Mouse (Mus musculus): ENCODE measurements around the gene Atxn1.

DNA sequence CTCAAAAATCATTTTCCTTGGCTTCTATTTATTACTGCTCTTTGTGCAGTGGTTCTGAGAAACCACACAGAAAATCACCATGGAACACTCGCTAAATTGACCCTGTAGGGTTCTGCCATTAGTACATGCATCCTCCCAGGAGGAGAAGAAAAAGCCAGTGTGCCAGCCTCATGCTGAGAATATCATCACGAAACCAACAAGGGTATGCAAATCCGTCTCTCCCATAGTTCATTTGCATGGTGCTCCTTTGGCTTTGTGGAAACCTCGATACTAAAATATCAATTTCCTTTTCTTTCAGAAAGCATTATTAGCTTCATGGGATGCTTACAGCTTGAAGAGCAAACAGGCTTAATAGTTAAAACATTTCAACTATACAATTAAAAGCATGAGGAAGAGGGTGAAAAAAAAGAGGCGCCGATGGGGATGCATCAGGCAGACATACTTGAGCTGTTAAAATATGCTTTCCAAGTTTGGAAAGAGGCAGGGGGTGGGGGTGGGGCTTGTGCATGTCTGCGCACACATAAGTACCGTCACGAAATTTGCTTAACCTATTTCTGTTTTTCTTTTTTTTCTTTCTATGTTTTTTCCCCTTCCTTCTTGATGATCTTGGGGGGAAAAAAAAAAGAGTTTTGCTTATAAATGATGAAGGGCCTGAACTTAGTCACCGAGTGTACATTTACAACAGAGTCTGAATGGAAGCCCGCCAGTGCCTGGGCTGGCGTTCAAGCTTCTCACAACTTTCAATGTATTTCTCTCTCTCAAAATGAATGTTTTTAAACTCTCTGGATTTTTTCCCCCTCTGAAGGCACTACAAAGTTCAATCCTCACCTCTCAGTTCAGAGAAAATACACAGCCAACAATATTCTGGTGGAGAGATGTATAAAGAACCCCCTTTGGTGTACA, 303.3 kb downstream of the Atxn1 start:
- TF ChIP-seq GATA1 (IDR thresholded peaks at IDR 0.05; ENCODE audit: borderline replicate concordance, low read length) (no peak), FLI1 (IDR thresholded peaks at IDR 0.05; ENCODE audit: low read length) (no peak)
